Comparison of ENCODE assay signal across 25 mouse cellular contexts in genomic region chr2:131166172-131166571, GRCm38 (mm10). TPM values are rescaled to one million over a fixed set of nuclear protein-coding genes. Genes with fewer than 3 reads are reported as not detected.
"Had no signal": no experiment of that assay in that cellular context is flagged by ENCODE, and none has a peak within 500 bp of the region (broad histone marks: within the 10 kb centered on the region; RNA-seq: fewer than 3 reads in every experiment).

No protein-coding gene starts in this region.

- H3K27ac ChIP-seq: lung, embryonic 15.5 days; macrophage; midbrain, embryonic 13.5 days; midbrain, embryonic 15.5 days; neural tube, embryonic 12.5 days; stomach, embryonic 15.5 days; stomach, postnatal 0 days had no signal

- H3K36me3 ChIP-seq: lung, embryonic 15.5 days; midbrain, embryonic 15.5 days; neural tube, embryonic 12.5 days; stomach, embryonic 15.5 days had no signal

- H3K27me3 ChIP-seq: stomach, embryonic 15.5 days had no signal

- DNase-seq: lung, adult 2 months; lung, postnatal 14 days; lung, postnatal 36 days; right cerebral cortex, postnatal 14 days; thymus, adult 2 months; thymus, postnatal 25 days; thymus, postnatal 4 days had no signal

- H3K4me3 ChIP-seq: lung, embryonic 15.5 days; megakaryocyte, embryonic 14.5 days; midbrain, embryonic 13.5 days; midbrain, embryonic 15.5 days; neural tube, embryonic 12.5 days; stomach, embryonic 15.5 days had no signal

- H3K4me1 ChIP-seq: neural tube, embryonic 12.5 days had no signal

RNA-seq across cellular contexts. Expression of gene Gm11037, which starts 32.9 kb away (rescaled TPM):
- total RNA-seq: megakaryocyte progenitor cell, adult 5-6 weeks; midbrain, postnatal 0 days; monocyte, adult 5-6 weeks; neutrophil, adult 5-6 weeks had no signal
- polyA plus RNA-seq: lung, adult 2 months; lung, embryonic 15.5 days; lung, postnatal 0 days; macrophage; midbrain, embryonic 11.5 days; midbrain, embryonic 13.5 days; midbrain, embryonic 15.5 days; midbrain, postnatal 0 days; neural tube, embryonic 12.5 days; neural tube, embryonic 14.5 days; spleen, adult 2 months; stomach, embryonic 15.5 days; stomach, postnatal 0 days; testis, adult 2 months; thymus, adult 2 months; urinary bladder, adult 2 months had no signal
